Mouse (Mus musculus) lung, adult 2 months (tissue): ENCODE results near the gene Inhba.

Source experiments
- CTCF ChIP-seq: fragments of 200-500 bp; IDR thresholded peaks from 2 replicates; pipeline ENCODE4 v1.5.1; 2011; ENCODE audit warnings: mild to moderate bottlenecking, low read length, control low read depth; ENCODE audit not compliant: insufficient read depth
- POLR2A ChIP-seq: fragments of 200-500 bp; IDR thresholded peaks from 2 replicates; pipeline ENCODE4 v1.6.1; 2011; ENCODE audit warnings: low read depth, mild to moderate bottlenecking, control low read depth, low read length, borderline replicate concordance; ENCODE audit errors: extremely low read depth

- no peak for TF ChIP-seq CTCF
- TF ChIP-seq POLR2A, result no peak
These were observed 65.6 kb downstream of the Inhba start for GRCm38 (mm10) chr13:16077276-16077675.
